Mouse (Mus musculus) embryonic facial prominence, embryonic 10.5 days (tissue): Measurements from ENCODE around the gene Tcf12. TPM values are rescaled to one million over a fixed set of nuclear protein-coding genes. Genes with fewer than 3 reads are reported as not detected.
A peak's percentile ranks its signal among the peaks of the same experiment; 100 is the strongest.

Source experiments
- DNase-seq: peaks from one replicate; pipeline ENCODE4 v3.0.0-alpha.2; 2017; ENCODE audit warnings: low spot score
- H3K27ac ChIP-seq: fragments of 300-500 bp; sonication (generic); replicated peaks from 2 replicates; pipeline ENCODE4 v1.5.1; 2016; ENCODE audit warnings: mild to moderate bottlenecking
- H3K27me3 ChIP-seq: fragments of 300-500 bp; sonication (generic); replicated peaks from 2 replicates; pipeline ENCODE4 v1.6.1; 2016; ENCODE audit warnings: low read depth, mild to moderate bottlenecking; ENCODE audit not compliant: poor library complexity, severe bottlenecking
- H3K36me3 ChIP-seq: fragments of 300-500 bp; sonication (generic); replicated peaks from 2 replicates; pipeline ENCODE4 v1.6.1; 2016; ENCODE audit warnings: mild to moderate bottlenecking, moderate library complexity
- H3K4me1 ChIP-seq: fragments of 300-500 bp; sonication (generic); 2 replicates; pipeline ENCODE4 v1.6.1; 2016
- H3K4me3 ChIP-seq: fragments of 300-500 bp; sonication (generic); 2 replicates; pipeline ENCODE4 v1.5.1; 2016; ENCODE audit warnings: mild to moderate bottlenecking, moderate library complexity
- H3K9me3 ChIP-seq: fragments of 300-500 bp; sonication (generic); 2 replicates; pipeline ENCODE4 v1.6.1; 2016; ENCODE audit warnings: mild to moderate bottlenecking
- WGBS: fragments of 180-500 bp; shearing (Covaris S2); methylation state at CpG from one replicate; pipeline ENCODE4 v1.1.7; 2016; 5-methylcytosine and 5-hydroxymethylcytosine counted together
- polyA plus RNA-seq: library from polyadenylated mRNA; unstranded; fragments of >200 nt; fragmentation: Nextera tagmentation; extraction: Ambion mirVana; gene quantifications from 2 replicates; pipeline ENCODE4 v1.2.1, GENCODE M21; 2016

The Tcf12 gene
- polyA plus RNA-seq, 1 experiment from 2014 or later = 169 TPM

GRCm38 (mm10) chr9:71964039-71964438, 147.6 kb downstream of the Tcf12 start:
- peaks cover 5% of the 10 kb centered on the region; the same call in 1 of the 2 replicates for H3K4me1 ChIP-seq
- 90% methylated on average over 4 of the region's 4 CpGs for WGBS
- no peak for DNase-seq
- no peak overlapping the region for H3K4me3 ChIP-seq
- H3K36me3 ChIP-seq = no peaks in the 10 kb centered on the region
- H3K27ac ChIP-seq = no peak overlapping the region
- H3K27me3 ChIP-seq = no peaks in the 10 kb centered on the region
- no peaks in the 10 kb centered on the region for H3K9me3 ChIP-seq

DNA sequence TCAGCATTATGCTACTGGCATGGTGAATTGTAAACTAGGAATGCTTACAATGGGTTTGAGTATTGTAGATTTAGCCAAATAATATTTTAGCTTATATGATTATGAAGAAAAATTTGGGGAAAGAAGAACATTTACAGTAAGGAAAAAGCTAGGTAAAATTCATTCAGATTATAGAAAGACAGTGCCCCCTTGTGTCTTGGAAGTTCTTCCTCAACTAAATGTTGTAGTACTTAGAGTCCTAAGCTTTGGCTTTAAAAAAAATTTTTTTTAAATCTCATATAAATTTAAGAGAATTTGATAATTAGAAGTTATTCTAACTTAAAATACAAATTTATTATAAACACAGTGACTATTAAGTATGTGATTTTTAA, 151.7 kb downstream of the Tcf12 start:
- H3K27ac ChIP-seq = no peak overlapping the region

GRCm38 (mm10) chr9:71959259-71960025, 152.2 kb downstream of the Tcf12 start:
- Histone ChIP-seq H3K4me1 (peaks cover 5% of the 10 kb centered on the region; the same call in 1 of the 2 replicates), H3K9me3 (no peaks in the 10 kb centered on the region), H3K27me3 (no peaks in the 10 kb centered on the region), H3K27ac (no peak overlapping the region), H3K4me3 (no peak overlapping the region), H3K36me3 (peaks cover 5% of the 10 kb centered on the region)
- WGBS = 72% methylated on average over 11 of the region's 11 CpGs
- peak; percentile 26 for DNase-seq

More for the DNA sequence above, 151.7 kb downstream of the Tcf12 start:
- Histone ChIP-seq H3K4me1 (peaks cover 5% of the 10 kb centered on the region; the same call in 1 of the 2 replicates), H3K9me3 (no peaks in the 10 kb centered on the region), H3K36me3 (peaks cover 5% of the 10 kb centered on the region), H3K4me3 (no peak overlapping the region), H3K27me3 (no peaks in the 10 kb centered on the region)
- DNase-seq = no peak

GRCm38 (mm10) chr9:71953217-71953616, 158.5 kb downstream of the Tcf12 start:
- H3K4me1 ChIP-seq = peaks cover 12% of the 10 kb centered on the region; the same call in 1 of the 2 replicates
- no peaks in the 10 kb centered on the region for H3K9me3 ChIP-seq
- no peak for DNase-seq
- H3K27ac ChIP-seq = no peak overlapping the region
- WGBS = 92% methylated on average over 2 of the region's 2 CpGs
- H3K27me3 ChIP-seq = no peaks in the 10 kb centered on the region
- H3K4me3 ChIP-seq = no peak overlapping the region
- peaks cover 10% of the 10 kb centered on the region for H3K36me3 ChIP-seq

DNA sequence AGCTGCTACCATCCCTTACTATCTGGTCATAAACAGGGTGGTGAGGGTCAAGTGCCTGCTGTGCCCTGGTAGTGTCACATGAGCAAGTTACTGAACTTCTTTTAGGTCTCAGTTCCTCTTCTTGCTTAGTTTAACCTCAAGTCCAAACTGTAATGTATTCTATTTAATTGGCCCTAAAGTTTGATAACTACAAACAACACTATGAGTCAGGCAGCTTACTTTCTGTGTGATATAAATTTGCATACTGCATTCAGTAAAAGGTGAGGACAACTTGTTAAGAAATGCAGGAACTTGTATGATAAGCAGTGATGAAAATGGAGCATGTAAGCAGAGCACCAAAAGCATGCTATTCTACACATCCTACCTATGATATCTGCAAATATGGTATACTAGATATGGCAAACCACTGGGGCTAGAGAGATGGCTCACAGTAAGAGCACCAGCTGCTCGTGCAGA, 159.0 kb downstream of the Tcf12 start:
- H3K9me3 ChIP-seq = no peaks in the 10 kb centered on the region
- WGBS = 94% methylated on average over 1 of the region's 1 CpGs
- H3K4me1 ChIP-seq = peaks cover 12% of the 10 kb centered on the region; the same call in 1 of the 2 replicates
- peaks cover 14% of the 10 kb centered on the region for H3K36me3 ChIP-seq
- DNase-seq = no peak
- H3K27me3 ChIP-seq = no peaks in the 10 kb centered on the region
- no peak overlapping the region for H3K27ac ChIP-seq
- no peak overlapping the region for H3K4me3 ChIP-seq

DNA sequence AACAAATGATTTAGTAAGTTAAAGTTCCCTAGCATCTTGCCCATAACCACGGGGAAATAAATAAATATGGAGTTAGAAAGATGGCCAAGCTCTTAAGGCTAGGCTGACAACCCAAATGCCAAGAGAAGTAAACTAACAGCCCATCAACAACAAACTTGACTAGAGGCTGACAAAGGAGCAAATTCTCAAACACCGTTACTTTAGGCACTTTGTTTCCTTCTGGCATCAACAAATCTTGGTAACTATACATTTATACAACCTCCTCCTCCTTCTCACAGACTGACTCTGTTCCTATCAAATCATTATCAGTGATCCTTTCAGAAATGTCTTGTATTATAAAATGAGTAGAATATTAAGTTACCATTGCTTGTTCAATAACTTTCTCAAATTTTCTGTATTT, 159.7 kb downstream of the Tcf12 start:
- H3K27ac ChIP-seq = no peak overlapping the region
- no peak overlapping the region for H3K4me3 ChIP-seq
- no peaks in the 10 kb centered on the region for H3K27me3 ChIP-seq
- no peaks in the 10 kb centered on the region for H3K9me3 ChIP-seq
- DNase-seq = no peak
- 91% methylated on average over 2 of the region's 2 CpGs for WGBS
- H3K36me3 ChIP-seq = peaks cover 17% of the 10 kb centered on the region
- H3K4me1 ChIP-seq = peaks cover 12% of the 10 kb centered on the region; the same call in 1 of the 2 replicates

DNA sequence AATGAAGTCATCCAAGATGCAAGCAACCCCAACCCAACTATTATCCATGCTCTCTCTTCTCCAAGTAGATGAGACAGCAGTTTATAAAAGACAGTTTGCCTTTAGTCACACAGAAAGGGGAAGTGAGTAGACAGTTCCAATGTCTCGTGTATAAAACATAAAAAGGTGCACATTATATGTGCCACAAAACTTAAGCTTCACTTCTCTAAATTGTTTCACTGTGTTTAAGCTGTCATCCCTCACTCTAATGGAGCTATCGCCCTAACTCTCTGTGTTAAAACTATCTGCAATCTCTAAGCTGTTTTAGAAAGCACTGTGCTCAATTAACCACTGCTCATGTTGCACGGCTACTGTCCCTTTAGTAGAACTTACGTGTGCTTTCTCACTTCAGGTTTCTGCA, 160.3 kb downstream of the Tcf12 start:
- Histone ChIP-seq H3K27ac (no peak overlapping the region), H3K4me3 (no peak overlapping the region), H3K36me3 (peaks cover 17% of the 10 kb centered on the region), H3K9me3 (no peaks in the 10 kb centered on the region), H3K27me3 (no peaks in the 10 kb centered on the region), H3K4me1 (peaks cover 12% of the 10 kb centered on the region; the same call in 1 of the 2 replicates)
- WGBS = 80% methylated on average over 4 of the region's 4 CpGs
- no peak for DNase-seq

DNA sequence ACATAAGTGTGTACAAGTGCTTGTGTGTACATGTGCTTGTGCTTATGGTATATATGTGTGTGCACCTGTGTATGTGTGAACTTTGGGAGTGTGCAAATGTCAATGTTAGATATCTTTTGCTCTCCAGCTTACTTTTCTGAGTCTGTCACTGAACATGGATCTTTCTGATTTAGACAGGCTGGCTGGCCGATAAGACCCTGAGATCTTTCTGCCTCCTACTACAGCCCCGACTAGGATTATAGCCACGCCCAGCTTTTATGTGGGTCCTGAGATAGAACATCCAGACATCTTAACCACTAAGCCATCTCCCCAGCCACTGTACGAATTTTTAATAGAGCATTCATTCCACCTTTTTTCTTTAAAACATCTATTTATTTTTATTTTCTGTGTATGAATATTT, 166.9 kb downstream of the Tcf12 start:
- Histone ChIP-seq H3K36me3 (peaks cover 20% of the 10 kb centered on the region), H3K4me3 (no peak overlapping the region), H3K27me3 (no peaks in the 10 kb centered on the region), H3K27ac (no peak overlapping the region), H3K9me3 (no peaks in the 10 kb centered on the region), H3K4me1 (no peaks in the 10 kb centered on the region)
- 91% methylated on average over 4 of the region's 4 CpGs for WGBS
- DNase-seq = no peak

- Histone ChIP-seq H3K4me3 (no peak overlapping the region), H3K4me1 (peaks cover 3% of the 10 kb centered on the region; the same call in 1 of the 2 replicates), H3K9me3 (no peaks in the 10 kb centered on the region), H3K27me3 (no peaks in the 10 kb centered on the region), H3K36me3 (peaks cover 9% of the 10 kb centered on the region), H3K27ac (no peak overlapping the region)
- DNase-seq = no peak
Observed at GRCm38 (mm10) chr9:71942424-71942823, 169.2 kb downstream of the Tcf12 start.

DNA sequence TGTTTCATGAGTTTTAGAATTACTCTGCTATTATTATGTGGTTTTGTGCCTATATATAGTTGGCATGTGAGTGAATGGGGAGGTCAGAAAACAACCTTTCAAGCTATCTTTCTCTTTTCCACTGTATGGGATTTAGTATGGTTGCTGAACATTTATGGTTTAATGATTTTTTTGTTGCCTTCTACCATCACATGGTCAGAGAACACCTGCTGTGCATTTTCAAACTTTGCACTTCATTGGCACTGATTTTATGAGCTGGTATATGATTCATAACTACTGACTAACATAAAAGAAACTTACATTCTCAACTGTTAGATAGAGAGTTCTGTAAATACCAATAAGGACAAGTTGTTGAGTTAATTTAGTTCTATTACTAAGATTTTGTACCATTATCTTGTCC, 171.7 kb downstream of the Tcf12 start:
- no peaks in the 10 kb centered on the region for H3K27me3 ChIP-seq
- H3K4me3 ChIP-seq = no peak overlapping the region
- H3K36me3 ChIP-seq = peaks cover 4% of the 10 kb centered on the region; the same call in 1 of the 2 replicates
- DNase-seq = no peak
- no peak overlapping the region for H3K27ac ChIP-seq
- no peaks in the 10 kb centered on the region for H3K9me3 ChIP-seq
- peaks cover 3% of the 10 kb centered on the region; the same call in 1 of the 2 replicates for H3K4me1 ChIP-seq

DNA sequence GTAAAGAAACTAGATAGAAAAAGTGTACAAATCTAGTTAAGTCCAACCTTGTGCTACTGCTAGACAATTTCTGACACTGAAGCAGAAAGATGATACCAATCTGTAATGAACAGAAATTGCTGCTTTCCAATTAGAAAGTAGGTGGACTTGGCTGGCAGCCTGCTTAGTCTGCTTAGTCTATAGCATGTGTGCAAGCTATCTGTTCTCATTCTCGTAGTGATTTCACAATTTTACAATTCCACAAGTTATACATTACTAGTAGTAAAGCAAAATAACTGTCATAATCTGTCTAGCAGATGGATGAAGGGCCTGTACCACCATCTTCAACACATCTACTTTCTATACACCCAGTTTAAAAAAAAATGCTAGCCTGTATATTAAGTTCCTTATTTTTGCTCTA, 175.5 kb downstream of the Tcf12 start:
- H3K27me3 ChIP-seq = no peaks in the 10 kb centered on the region
- peaks cover 3% of the 10 kb centered on the region; the same call in 1 of the 2 replicates for H3K4me1 ChIP-seq
- no peak overlapping the region for H3K27ac ChIP-seq
- 0 out of 2 replicates have a peak, but pooled peaks cover 4% of the 10 kb centered on the region for H3K36me3 ChIP-seq
- WGBS = 92% methylated on average over 1 of the region's 1 CpGs
- no peak for DNase-seq
- H3K4me3 ChIP-seq = no peak overlapping the region
- no peaks in the 10 kb centered on the region for H3K9me3 ChIP-seq

DNA sequence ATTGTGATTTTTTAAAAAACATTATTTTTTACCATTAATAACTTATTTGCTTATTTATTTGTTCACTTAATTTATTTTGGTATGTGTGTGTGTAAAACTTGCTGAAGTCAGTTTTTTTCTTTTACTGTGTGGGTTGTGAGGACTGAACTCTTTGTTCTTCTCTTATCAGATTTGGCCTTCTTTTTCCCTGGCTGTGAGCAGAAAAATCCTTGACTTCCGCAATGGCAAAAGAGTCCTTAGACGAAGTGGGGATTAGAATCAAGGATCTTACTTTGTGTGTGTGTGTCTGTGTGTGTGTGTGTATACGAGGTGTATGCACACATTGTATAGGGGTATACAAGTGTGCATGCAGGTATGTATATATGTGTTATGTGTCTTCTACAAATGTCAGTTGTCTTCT, 176.8 kb downstream of the Tcf12 start:
- Histone ChIP-seq H3K9me3 (no peaks in the 10 kb centered on the region), H3K4me1 (peaks cover 3% of the 10 kb centered on the region; the same call in 1 of the 2 replicates), H3K4me3 (no peak overlapping the region), H3K27me3 (no peaks in the 10 kb centered on the region), H3K36me3 (0 out of 2 replicates have a peak, but pooled peaks cover 4% of the 10 kb centered on the region), H3K27ac (no peak overlapping the region)
- no peak for DNase-seq
- WGBS = 83% methylated on average over 3 of the region's 3 CpGs

DNA sequence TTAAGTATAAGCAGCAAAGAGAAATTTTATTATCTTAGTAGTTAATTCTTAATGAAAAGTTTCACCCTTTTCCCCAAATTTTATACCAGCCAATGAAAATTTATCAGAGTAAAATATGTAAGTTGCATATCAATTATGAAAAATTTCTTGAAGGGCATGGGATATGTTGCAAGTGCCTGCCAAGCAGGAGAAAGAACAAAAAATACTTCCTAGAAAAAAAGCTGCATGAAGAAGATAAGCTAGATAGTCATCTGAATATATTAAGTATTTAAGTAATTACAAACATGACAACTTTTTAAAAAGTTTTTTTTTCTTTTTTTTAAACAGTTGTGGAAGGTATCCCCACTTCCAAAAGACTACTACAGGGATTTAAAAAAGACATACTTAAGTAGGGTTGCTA, 179.7 kb downstream of the Tcf12 start:
- DNase-seq = no peak
- Histone ChIP-seq H3K27me3 (no peaks in the 10 kb centered on the region), H3K9me3 (no peaks in the 10 kb centered on the region), H3K27ac (no peak overlapping the region), H3K4me3 (no peak overlapping the region), H3K4me1 (no peaks in the 10 kb centered on the region), H3K36me3 (peaks cover 4% of the 10 kb centered on the region; the same call in 1 of the 2 replicates)
